23 mouse cellular contexts compared by ENCODE assay signal in the genomic region with DNA sequence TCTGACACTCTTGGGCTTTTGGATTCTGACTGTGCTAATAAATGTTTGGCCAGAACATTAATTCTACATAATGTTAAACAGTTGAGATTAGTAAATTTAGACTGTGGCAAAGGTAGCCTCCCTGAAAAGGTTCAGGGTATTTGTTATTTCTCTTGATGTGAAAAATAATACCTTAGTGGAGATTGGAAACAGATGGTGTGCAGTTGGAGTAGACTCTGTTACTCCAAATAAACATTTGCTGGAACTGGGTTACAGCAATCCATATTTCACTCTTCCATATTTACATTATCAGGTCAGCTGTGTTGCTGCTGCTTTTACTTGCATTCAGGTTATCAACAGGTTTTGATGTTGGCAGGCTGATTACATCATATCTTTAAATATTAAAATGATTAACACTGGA. TPM values are rescaled to one million over a fixed set of nuclear protein-coding genes. Genes with fewer than 3 reads are reported as not detected.
A peak's percentile ranks its signal among the peaks of the same experiment; 100 is the strongest.
DNase-seq lines count a peak whose midpoint lies in the region; ATAC-seq and TF ChIP-seq lines count a peak whose summit lies in the region.
"Had no signal": no experiment of that assay in that cellular context is flagged by ENCODE, and none has a peak within 500 bp of the region (broad histone marks: within the 10 kb centered on the region; RNA-seq: fewer than 3 reads in every experiment).

No protein-coding gene starts in this region.

- H3K36me3 ChIP-seq in embryonic facial prominence, embryonic 11.5 days (replicated peaks; ENCODE audit: control insufficient read depth, insufficient read depth, low read depth, low read length), result no peaks in the 10 kb centered on the region
- 0 out of 2 replicates have a peak, but pooled peaks cover 7% of the 10 kb centered on the region for H3K36me3 ChIP-seq in embryonic facial prominence, embryonic 10.5 days (replicated peaks)
- H3K36me3 ChIP-seq: embryonic facial prominence, embryonic 12.5 days; heart, embryonic 12.5 days; intestine, embryonic 15.5 days had no signal

- H3K27me3 ChIP-seq in embryonic facial prominence, embryonic 11.5 days (ENCODE audit: control insufficient read depth, insufficient read depth, low read length), result no peaks in the 10 kb centered on the region
- no peaks in the 10 kb centered on the region for H3K27me3 ChIP-seq in embryonic facial prominence, embryonic 10.5 days (replicated peaks; ENCODE audit: low read depth, poor library complexity, severe bottlenecking)
- H3K27me3 ChIP-seq: embryonic facial prominence, embryonic 12.5 days; forebrain, embryonic 13.5 days; heart, embryonic 12.5 days; intestine, embryonic 15.5 days; Patski had no signal

- H3K4me1 ChIP-seq in embryonic facial prominence, embryonic 11.5 days (ENCODE audit: control insufficient read depth, insufficient read depth, low read length), result peaks cover 2% of the 10 kb centered on the region; the same call in 1 of the 2 replicates
- H3K4me1 ChIP-seq in embryonic facial prominence, embryonic 10.5 days, result peaks cover 20% of the 10 kb centered on the region
- H3K4me1 ChIP-seq: forebrain, embryonic 13.5 days; heart, embryonic 12.5 days; hindbrain, embryonic 10.5 days; intestine, embryonic 15.5 days had no signal

- no peak for DNase-seq in cerebellum, adult 18-20 months
- DNase-seq in embryonic facial prominence, embryonic 11.5 days (ENCODE audit: low spot score), result peak; percentile 69
- no peak for DNase-seq in embryonic facial prominence, embryonic 10.5 days (ENCODE audit: low spot score)
- no peak for DNase-seq in layer of hippocampus, adult 2 months (ENCODE audit: low spot score in 2 of 2)
- DNase-seq in layer of hippocampus, adult 11-12 months (ENCODE audit: low spot score), result no peak
- DNase-seq in thymus, postnatal 14 days, result no peak
- DNase-seq: adrenal gland, postnatal 14 days; cerebellum, adult 11 months; cerebellum, adult 9-11 months; gastrocnemius, postnatal 25 days; kidney, adult 18-20 months had no signal

- no peak overlapping the region for H3K9ac ChIP-seq in embryonic facial prominence, embryonic 11.5 days (replicated peaks; ENCODE audit: low read length)
- H3K9ac ChIP-seq: embryonic facial prominence, embryonic 12.5 days; forebrain, embryonic 13.5 days; heart, embryonic 12.5 days; hindbrain, embryonic 14.5 days; intestine, embryonic 15.5 days had no signal

- no peak for TF ChIP-seq CTCF in layer of hippocampus, adult 2 months (conservative IDR thresholded peaks at IDR 0.05)

- 0 out of 2 replicates have a peak, but pooled peaks have one; percentile 56 for ATAC-seq in cerebellum, adult (ENCODE audit: insufficient number of reproducible peaks, low FRiP score, low TSS enrichment)
- no peak for ATAC-seq in embryonic facial prominence, embryonic 11.5 days (replicated peaks; ENCODE audit: insufficient number of reproducible peaks, low FRiP score, low TSS enrichment, low read depth)
- ATAC-seq: activated CD4-positive, CD25-positive, alpha-beta regulatory T cell, adult 4 months; forebrain, embryonic 13.5 days; intestine, embryonic 15.5 days; Patski had no signal

- no peak overlapping the region for H3K4me2 ChIP-seq in embryonic facial prominence, embryonic 11.5 days (ENCODE audit: low read depth, low read length)
- H3K4me2 ChIP-seq: embryonic facial prominence, embryonic 12.5 days; forebrain, embryonic 13.5 days; heart, embryonic 12.5 days; hindbrain, embryonic 14.5 days; intestine, embryonic 15.5 days had no signal

- no peak overlapping the region for H3K4me3 ChIP-seq in embryonic facial prominence, embryonic 11.5 days (ENCODE audit: low read depth, low read length)
- H3K4me3 ChIP-seq in embryonic facial prominence, embryonic 10.5 days, result no peak overlapping the region
- H3K4me3 ChIP-seq in layer of hippocampus, adult 2 months, result no peak overlapping the region
- H3K4me3 ChIP-seq: embryonic facial prominence, embryonic 12.5 days; forebrain, embryonic 13.5 days; heart, embryonic 12.5 days; hindbrain, embryonic 10.5 days; intestine, embryonic 15.5 days had no signal

- H3K9me3 ChIP-seq in embryonic facial prominence, embryonic 11.5 days (replicated peaks; ENCODE audit: control insufficient read depth, low read length), result no peaks in the 10 kb centered on the region
- no peaks in the 10 kb centered on the region for H3K9me3 ChIP-seq in embryonic facial prominence, embryonic 10.5 days
- H3K9me3 ChIP-seq: embryonic facial prominence, embryonic 12.5 days; forebrain, embryonic 13.5 days; heart, embryonic 12.5 days; hindbrain, embryonic 10.5 days; intestine, embryonic 15.5 days had no signal

- H3K27ac ChIP-seq in embryonic facial prominence, embryonic 11.5 days (replicated peaks; ENCODE audit: low read depth, low read length), result no peak overlapping the region
- no peak overlapping the region for H3K27ac ChIP-seq in embryonic facial prominence, embryonic 10.5 days (replicated peaks)
- H3K27ac ChIP-seq in layer of hippocampus, adult 2 months, result peak overlapping the region; percentile 40; the same call in 1 of the 2 replicates
- H3K27ac ChIP-seq: embryonic facial prominence, embryonic 12.5 days; forebrain, embryonic 13.5 days; hindbrain, embryonic 10.5 days; hindbrain, embryonic 14.5 days; intestine, embryonic 15.5 days had no signal

RNA-seq across cellular contexts. Expression of a gene that starts 55.1 kb away (rescaled TPM):
- 0.96 and 1.5 TPM in 2 replicates for polyA plus RNA-seq in embryonic facial prominence, embryonic 11.5 days (2014; fragmentation: Nextera tagmentation; extraction: Ambion mirVana)
- polyA plus RNA-seq in embryonic facial prominence, embryonic 10.5 days (2016; fragmentation: Nextera tagmentation; extraction: Ambion mirVana), result 1.3 and 2.9 TPM in 2 replicates
- 1 to 10 TPM in 1 of 2 experiments, not detected in 1; 1.4 TPM for total RNA-seq in layer of hippocampus, adult 2 months (2021)
- total RNA-seq: adrenal gland, postnatal 14 days; gastrocnemius, postnatal 25 days; granulocyte monocyte progenitor cell, adult 5-6 weeks; heart, adult 8-10 months; heart, postnatal 25 days had no signal
- polyA plus RNA-seq: activated CD4-positive, CD25-positive, alpha-beta regulatory T cell, adult 4 months had no signal

RNA-seq across cellular contexts. Expression of a gene that starts 55.5 kb away (rescaled TPM):
- 47.4 and 51.9 TPM in 2 replicates for polyA plus RNA-seq in embryonic facial prominence, embryonic 11.5 days (2014; fragmentation: Nextera tagmentation; extraction: Ambion mirVana)
- 68.8 and 72.2 TPM in 2 replicates for polyA plus RNA-seq in embryonic facial prominence, embryonic 10.5 days (2016; fragmentation: Nextera tagmentation; extraction: Ambion mirVana)
- total RNA-seq in layer of hippocampus, adult 2 months (2021), result 10 to 100 TPM; 55.1 to 55.8 TPM

RNA-seq across cellular contexts. Expression of a gene that starts 59.8 kb away (rescaled TPM):
- polyA plus RNA-seq in embryonic facial prominence, embryonic 11.5 days (2014; fragmentation: Nextera tagmentation; extraction: Ambion mirVana), result not detected in 2 replicates
- 0.19 and 0.33 TPM in 2 replicates for polyA plus RNA-seq in embryonic facial prominence, embryonic 10.5 days (2016; fragmentation: Nextera tagmentation; extraction: Ambion mirVana)
- total RNA-seq in layer of hippocampus, adult 2 months (2021), result not detected
- total RNA-seq: adrenal gland, postnatal 14 days; gastrocnemius, postnatal 25 days; granulocyte monocyte progenitor cell, adult 5-6 weeks; heart, adult 8-10 months; heart, postnatal 25 days had no signal
- polyA plus RNA-seq: activated CD4-positive, CD25-positive, alpha-beta regulatory T cell, adult 4 months; Patski had no signal
